Mouse (Mus musculus) adrenal gland, postnatal 10 days (tissue): ENCODE data around the gene Hpn. TPM values are rescaled to one million over a fixed set of nuclear protein-coding genes. Genes with fewer than 3 reads are reported as not detected.

ENCODE experiments used
- DNase-seq: peaks from one replicate; pipeline ENCODE4 v3.0.0; 2021; ENCODE audit warnings: mixed read lengths
- total RNA-seq, 2 experiments: library from RNA; stranded (reverse); gene quantifications; 2 replicates each; pipeline ENCODE4 v1.2.3; 2021

Hpn gene
- total RNA-seq, 2 experiments from 2014 or later, result 25.1 to 65.2 TPM

DNA sequence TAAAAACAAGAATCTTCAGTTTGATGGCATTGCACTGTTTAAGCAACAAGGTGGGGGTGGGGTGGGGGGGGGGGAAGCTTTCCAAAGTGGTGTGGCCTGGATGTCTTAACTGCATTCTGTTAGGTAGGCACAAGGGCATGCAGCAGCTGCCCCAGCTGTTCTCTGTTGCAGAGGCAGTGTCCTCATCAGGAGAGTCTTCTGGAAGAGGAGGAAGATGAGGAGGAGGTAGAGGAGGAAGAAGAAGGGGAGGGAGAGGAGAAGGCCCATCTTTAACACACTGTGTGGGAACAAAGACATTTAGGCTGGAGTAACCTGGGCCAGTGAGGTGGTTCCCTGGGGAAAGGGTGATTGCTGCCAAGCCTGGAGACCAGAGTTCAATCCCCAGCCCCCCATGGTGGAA, 33.0 kb downstream of the Hpn start:
- DNase-seq, result no peak

DNA sequence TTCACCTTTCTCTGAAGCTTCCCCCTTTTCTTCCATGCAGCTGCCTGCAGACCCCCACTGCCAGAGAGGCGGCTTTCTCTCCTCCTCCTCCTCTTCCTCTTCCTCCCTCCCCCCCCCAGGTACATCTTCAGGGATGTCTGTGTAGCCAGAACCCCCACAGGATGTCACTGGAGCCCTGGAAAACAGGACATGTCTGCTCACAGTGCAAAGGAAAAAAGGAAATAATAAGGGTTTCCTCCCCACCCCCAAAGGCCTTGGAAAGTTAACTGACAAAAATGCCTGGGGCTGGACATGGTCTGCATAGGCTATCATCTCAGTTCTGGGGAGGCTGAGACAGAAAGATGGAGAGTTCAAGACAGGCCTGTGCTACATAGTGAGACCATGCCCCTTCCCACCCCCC, 34.0 kb downstream of the Hpn start:
- no peak for DNase-seq

DNA sequence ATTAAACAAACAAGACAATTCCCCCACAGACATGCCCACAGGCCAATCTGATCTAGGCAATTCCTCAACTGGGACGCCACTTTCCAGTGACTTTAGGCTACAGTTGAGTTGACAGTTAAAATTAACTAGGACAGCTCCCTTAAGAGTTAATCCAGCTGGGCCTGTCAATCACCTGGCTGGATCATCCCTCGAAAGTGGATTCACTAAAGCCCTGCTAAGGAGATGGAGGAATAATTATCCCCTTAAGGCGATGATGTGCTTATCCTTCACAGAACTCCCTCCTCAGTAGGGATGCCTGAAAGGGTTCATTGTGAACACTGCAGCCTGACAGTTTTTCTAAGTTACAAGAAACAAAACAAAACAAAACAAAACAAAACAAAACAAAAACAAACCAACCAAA, 34.5 kb downstream of the Hpn start:
- DNase-seq, result no peak

DNA sequence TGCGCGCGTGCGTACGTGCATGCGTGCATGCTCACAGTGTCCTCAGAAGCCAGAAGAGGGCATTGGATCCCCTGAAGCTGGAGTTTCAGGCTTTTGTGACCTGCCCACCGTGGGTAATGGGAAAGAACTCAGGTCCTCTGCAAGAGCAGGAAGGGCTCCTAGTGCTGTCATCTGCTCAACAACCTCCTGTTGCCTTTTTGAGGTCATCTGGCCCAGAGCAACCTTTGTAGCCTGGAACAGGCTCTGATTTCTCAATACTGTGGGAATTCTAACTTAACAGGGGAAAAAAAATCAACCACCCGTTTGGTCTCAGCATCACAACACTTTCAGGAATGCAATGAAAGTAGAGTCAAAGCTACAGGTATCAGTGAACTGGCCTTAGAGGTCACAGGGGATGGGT, 35.4 kb downstream of the Hpn start:
- no peak for DNase-seq

DNA sequence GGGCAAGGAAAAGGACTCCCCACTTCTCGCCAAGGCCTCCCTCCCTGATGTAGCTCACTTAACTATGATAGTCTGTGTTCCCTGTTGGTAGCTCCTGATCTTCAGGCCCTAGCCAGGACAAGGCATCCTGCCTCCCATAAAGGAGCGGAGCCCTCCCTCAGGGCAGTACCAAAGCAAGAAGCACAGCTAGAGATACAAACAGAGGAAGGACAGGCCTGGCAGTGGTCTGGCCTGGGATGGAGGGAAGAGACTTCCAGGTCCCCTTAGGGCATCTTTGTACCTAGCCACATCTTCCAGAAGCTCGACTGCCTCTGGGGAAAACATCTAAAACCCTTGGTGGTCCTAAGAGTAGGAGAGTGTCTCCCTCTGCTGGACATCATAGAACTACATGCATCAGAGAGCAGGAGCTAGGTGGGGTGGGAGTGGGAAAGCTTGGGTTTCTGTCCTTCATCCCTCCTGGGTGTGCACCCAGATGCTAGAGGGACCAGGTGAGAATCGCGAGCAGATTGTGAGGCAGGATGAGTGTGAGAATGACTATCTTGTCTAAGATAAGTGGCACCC, 37.1 kb downstream of the Hpn start:
- DNase-seq, result peak; percentile 50

DNA sequence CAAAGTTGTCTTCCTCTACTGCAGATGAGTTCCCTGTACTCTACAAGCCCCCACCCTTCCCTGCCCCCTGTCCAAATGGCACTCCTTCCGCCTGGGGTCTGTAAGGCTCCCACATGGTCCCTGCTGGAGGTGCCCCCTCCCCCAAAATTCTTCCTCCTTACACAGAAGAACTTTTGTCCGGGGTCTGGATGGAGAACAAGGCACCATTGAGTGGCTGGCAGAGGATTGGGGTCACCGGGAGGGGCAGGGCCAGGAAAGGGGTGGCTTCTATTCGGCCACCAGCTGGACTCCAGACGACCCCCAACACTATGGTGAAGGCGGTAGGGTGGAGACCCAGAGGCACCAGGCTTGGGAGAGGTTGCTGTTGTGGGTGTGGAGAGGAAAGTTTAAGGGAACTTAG, 37.6 kb downstream of the Hpn start:
- DNase-seq, result no peak

DNA sequence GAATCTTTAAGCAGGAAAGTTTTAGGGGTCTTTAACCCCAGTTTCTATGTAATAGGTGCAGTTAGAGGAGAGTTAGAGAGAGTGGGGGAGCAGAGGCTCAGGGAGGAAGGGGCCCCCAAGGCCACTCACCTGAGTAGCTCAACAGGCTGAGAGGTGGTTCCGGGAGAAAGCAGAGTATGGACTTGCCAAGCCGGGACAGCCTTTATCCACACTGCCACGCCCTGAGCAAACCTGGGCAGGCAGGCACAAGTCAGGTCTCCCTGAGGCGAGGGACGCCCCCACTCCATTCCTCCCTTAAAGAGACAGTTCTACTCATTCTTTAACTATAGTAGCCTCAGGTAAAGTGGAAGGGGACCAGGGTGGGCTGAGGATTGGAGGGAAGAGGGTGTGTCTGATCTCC, 38.6 kb downstream of the Hpn start, which contains the start of gene Fxyd3:
Gene Fxyd3 (minus strand): TSS at position 213 of the 400 bp plus-strand sequence.
- no peak for DNase-seq

DNA sequence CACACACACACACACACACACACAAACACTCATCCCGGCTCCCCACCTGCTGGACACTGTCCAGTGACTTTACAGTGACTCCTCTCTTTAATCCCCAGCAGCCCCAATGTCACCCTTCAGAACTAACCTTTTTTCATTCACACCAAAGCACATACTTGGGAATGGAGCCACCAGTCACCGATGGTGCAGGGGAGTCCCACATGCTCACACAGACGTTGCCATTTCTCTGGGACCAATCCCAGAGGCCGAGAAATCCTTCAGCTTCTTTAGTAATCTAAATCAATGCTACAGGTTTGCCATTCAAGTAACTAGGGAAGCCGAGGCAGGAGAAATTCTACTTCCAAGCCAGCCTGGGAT, 40.4 kb downstream of the Hpn start:
- no peak for DNase-seq

DNA sequence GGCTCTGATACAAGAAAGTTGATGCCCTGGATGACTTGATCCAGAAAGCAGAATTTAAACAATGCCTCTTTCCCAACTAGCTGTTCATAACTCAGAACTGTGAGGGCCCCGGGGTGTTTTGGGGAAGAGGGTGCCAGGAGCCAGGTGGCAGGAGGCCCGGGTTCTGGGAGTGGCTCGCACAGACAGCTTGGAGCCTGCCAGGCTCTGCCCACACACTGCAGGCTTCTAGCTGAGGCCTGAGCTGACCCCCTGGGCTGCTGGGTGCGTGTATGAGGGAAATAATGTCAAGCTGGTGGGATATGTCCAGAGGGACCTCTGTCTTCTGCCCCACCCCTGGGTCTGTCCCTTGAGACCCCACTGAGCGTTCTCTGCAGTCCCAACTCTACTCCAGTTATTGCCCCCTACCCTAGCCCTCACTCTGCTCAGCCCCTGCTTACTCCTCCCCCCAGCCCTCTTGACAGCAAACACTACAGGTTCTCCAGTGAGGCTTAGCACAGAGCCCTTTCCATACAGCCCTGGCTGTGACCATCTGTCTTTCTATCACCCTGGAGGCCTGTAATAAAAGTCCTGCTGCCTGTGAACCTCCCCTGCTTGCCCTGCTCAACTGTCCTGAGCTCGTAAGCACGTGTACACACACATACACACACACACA, 40.9 kb downstream of the Hpn start:
- peak; percentile 53 for DNase-seq

DNA sequence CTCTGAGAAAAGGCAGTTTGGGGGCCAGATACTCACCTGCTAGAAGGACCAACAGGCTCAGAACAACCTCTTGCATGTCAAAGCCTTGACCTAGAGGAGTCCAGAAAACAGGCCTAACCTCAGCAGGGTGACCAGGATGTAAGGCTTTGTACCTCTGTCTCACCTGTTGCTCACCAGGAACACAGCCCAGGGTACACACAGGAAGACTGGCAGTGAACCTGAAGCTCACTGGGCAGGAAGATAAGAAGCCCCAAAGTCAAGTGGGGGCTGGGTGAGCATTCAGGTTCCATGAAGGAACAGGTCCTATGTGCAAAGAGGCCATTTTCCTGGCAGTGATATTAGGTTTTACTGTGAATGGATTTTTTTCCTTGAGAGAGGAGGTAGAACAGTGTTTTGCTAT, 41.5 kb downstream of the Hpn start:
- DNase-seq, result no peak

DNA sequence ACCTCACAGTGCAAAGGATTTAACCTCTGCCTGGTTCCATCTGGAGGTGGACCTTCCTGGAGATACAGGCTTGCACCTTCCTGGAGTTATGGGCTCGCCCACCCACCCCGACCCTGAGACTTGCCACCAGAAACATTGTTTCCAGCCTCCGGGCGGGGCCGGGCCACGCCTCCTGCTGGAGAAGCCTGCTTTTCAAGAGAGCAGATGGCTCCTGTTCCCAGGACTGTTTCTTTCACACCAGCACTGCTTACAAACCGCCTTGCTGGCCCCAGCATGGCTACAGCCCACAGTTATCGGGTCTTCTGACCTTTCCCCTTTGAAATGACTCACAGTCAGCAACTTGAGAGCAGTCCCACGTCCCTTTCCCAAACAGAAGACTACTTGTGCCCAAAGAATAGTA, 42.8 kb downstream of the Hpn start:
- DNase-seq, result no peak

DNA sequence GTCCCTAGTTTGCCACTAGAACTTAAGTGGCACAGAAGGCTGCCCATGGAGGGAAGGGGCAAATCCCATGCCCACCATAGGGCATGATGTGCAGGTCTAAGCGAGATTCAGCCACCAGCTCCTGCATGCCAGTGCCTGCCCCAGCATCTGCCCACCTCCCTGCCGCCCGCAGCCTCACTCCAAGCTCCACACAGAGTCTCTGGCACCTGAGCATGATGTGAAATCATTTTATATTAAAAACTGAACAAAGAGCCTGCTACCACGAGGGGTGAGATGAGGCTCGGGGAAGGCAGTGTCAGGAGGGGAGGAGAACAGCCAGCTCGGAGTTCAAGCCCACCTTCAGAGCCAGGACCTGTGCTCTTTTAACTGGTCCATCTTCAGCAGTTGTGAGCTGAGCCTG, 44.8 kb downstream of the Hpn start:
- no peak for DNase-seq

DNA sequence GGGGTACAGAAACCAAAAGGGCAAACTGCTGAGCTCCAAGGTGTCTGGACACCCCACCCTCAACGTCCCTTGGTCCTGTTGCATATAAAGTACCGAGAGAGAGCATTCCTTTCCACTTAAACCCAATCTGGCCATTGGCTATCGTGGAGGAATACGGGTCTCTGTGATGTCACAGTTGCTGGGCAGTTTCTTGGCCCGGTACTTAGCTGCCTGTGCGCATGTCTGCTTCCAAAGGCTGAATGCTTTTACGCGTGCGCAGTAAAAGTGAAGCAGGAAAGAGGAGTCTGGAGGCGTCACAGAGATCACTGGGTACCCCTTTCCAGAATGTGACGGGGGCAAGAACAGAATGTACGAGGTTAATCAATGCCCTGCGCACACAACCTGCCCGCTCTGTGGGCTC, 45.6 kb downstream of the Hpn start:
- DNase-seq, result no peak

DNA sequence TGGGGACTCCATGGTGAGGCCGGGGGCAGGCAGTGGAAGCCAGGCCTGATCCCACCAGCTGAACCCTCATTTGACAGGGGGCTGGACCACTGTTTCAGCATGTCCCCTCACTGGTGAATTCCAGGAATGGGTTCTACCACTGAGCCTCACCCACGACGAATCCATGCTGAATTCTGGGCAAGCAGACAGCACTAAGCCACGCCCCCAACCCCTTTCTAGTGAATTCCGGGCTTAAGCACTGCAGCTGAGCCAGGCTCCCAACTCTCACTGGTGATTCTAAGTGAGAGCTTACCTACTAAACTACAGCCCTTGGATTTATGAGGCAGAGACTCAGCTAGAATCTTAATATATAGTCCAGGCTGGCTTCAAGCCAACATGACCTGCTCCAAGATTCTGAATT, 47.3 kb downstream of the Hpn start:
- DNase-seq, result peak; percentile 55

DNA sequence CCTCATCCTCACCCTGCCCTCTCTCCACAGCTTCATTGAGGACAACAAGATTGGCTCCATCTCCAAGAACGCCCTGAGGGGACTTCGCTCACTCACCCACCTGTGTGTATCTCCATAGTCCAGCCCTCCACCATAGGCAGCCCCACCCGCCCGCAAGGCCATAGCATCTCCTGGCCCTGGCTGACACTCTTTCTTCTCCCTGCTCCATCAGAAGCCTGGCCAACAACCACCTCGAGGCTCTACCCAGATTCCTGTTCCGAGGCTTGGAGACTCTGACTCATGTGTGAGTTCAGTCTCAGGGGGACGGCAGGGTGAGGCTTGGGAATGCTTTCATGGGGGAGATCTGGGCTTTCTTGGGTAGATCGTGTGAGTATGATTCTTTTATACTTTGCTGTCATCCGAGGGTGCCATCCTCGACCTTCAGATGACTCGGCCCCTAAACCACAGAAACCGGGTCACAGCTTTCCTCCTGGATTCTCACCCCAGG, 52.0 kb downstream of the Hpn start:
- DNase-seq, result no peak

DNA sequence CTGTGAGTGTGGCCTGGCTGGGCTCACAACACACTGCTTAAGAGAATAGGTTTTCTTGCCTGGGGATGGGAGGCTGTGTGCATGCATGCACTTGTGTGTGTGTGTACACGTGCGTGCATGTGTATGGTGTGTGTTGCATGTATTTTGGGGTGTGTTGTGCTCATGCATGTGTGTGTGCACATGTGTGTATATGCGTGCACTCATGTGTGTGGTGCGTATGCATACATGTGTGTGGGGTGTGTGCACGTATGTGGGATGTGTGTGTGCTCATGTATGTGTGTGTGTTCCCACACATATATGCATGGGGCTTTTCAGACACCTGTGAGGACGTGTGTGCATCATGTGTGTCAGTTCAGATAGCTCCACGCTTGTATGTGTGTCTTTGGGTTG, 54.5 kb downstream of the Hpn start:
- DNase-seq, result no peak

DNA sequence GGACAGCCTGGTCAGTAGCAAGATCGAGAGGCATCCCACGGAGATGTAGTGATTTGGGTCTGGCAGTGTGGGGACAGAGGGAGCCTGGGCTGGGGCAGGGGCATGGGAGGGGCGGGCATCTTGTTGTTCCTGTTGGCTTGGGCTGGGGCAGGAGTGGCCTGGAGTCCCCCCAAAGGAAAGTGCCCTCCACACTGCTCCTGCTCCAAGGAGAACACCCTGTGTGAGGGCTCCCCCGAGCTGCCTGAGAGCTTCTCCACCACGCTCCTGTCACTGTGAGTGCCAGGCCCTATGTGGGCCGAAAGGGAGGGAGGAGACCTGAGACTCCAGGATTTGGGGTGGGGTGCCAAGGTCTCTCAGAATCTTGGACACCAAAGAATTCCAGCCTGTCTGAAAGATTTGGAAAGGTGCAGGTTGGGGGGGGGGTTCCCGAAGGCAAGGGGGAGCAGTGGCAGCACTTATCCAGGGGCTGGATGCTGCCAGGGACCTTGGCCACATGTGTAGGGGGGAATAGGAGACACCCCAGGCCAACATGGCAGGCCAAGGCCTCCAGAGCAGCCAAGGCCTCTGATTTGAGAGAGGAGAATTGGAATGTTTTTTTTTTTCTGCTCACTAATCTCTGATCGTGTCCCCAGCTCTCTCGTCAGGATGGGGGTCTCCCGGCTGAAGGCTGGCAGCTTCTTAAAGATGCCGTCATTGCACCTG, 55.0 kb downstream of the Hpn start:
- DNase-seq, result no peak

DNA sequence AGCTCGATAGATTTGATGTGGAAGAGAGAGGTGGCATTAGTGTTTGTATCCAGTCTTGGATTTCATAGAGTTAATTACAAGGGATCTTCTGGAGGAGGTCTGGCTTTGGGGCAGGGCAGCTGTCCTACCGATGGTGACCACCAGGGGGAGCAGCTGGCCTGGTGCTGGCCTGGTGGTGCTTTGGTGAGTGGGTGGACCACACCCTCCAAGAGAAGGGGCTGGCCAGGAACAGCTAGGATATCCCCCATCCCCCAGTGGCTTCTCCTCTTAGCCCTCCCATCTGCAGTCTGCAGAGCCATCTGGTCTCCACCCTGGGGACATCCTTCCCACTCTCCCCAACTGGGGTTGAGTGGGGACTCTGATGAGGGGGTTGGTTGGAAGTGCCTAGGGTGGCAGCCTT, 56.0 kb downstream of the Hpn start, which contains the start of gene Lgi4:
Gene Lgi4 (plus strand): TSS at position 235 of the 400 bp plus-strand sequence.
- DNase-seq, result peak; percentile 93

DNA sequence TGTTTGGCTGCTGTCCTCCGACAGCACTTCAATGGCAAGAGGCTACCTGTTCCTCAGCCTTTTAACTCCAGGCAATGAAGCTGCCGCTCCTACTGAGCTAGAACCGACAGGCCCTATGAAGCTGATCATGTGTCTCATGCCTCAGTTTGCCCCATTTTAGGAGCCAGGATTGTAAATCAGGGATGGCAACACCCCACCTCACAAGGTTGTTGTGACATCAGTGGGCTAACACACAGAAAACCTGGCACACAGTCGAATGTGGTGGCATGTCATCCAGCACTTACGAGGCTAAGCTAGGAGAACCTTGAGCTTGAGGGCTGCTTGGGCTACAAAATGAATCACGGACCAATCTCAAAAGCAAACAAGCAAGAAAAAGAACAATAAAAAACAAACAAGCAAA, 56.9 kb downstream of the Hpn start:
- no peak for DNase-seq

DNA sequence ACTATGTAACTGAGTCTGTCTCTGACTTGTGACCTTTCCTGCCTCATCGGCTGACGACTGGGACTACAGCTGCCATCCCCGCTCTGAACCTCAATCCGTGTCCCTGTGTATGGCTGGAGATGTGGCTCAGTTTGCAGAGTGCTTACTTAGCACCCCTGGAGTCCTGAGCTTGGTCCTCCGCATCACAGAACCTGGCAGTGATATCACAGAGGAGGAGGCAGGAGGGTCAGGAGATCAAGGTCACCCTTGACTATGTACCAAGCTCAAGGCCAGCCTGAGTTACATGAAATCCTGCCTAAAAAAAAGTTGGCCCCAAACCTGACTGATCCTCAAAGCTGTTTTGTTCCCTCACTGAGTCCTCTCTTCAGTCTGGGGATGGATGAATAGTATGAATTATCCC, 57.4 kb downstream of the Hpn start:
- DNase-seq, result no peak

DNA sequence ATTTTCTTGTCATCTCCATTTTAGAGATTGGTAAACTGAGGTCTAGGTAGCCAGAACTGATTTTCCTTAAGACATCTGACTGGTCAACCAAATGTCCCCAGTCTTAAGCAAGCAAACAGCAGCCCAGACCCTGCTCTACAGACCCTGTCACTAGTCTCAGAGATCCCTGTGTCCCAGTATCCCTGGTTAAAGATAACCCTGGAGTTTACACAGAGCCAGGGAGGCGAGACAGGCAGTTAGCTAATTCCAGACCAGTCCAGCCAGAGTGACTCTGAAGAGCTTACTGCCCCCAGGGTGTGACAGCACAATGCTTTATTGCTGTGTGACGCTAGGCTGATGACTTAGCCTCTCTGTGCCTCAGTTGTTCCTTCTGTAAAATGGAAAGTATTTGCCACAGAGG, 58.0 kb downstream of the Hpn start, which contains the start of gene Fxyd1:
Gene Fxyd1 (minus strand): TSS at position 129 of the 400 bp plus-strand sequence.
- DNase-seq, result no peak

DNA sequence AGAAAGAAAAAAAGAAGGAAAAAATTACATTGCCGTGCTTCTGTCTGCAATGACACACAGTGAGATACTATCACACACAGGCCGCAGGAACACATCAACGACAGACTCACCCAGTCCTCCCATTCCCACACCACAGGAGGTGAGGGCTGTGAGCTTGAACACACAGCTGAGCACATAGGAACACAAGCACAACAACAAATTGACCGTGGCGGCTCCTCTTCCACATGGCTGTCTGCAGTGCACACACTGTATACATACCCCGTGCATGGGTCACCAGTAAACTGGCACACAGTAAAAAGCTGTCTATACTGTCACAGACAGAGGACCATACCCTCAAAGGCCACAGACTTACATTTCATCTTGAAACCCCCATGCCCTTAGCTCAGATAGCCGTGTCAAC, 58.6 kb downstream of the Hpn start:
- DNase-seq, result no peak

DNA sequence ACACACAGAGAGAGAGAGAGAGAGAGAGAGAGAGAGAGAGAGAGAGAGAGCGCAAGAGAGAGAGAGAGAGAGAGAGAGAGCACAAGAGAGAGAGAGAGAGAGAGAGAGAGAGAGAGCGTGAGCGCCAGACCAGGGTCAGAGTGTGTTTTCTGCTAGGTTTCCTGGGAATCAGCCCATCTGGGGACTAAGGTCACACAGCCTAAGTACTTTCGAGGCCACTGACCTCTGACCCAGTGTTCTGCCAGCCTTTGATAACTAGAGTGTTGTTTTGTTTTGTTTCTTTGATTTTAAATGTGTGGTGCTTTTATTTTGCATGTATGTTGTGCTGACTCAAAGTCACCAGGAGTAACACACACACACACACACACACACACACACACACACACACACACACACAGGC, 59.2 kb downstream of the Hpn start:
- DNase-seq, result peak; percentile 65

DNA sequence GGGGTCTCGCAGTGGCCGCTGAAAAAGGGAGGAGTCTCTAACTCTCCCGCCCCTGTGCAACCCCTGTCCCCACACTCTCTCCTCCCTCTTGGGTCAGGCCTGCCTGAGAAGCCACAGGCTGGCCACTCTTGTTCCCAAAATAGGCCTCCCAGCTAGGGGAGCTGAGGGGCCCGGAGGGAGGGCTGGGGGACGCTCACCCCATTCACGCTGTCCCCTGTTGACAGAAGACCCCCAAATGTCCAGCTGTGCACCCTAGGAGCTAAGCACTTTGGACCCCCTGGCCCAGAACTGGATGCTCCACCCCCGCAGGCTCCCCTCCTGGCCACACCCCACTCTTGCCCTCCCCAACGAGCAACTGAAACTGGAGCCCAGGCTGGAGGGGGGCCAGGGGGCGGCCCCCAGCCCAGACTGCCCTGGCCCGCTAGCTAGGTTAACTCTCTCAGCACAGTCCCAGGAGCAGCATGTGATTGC, 59.7 kb downstream of the Hpn start:
- peak; percentile 90 for DNase-seq
